Mouse (Mus musculus) small intestine, adult 2 months (tissue): ENCODE results near the gene Helz.

ENCODE experiments used
- CTCF ChIP-seq: fragments of 200-500 bp; IDR thresholded peaks from 2 replicates; pipeline ENCODE4 v1.5.1; 2012; ENCODE audit warnings: low read depth, mild to moderate bottlenecking, control low read depth, inconsistent platforms, low read length, moderate library complexity, mixed read lengths; ENCODE audit not compliant: insufficient replicate concordance, insufficient read length; ENCODE audit errors: extremely low read depth
- POLR2A ChIP-seq: fragments of 200-500 bp; IDR thresholded peaks from 2 replicates; pipeline ENCODE4 v1.6.1; 2012; ENCODE audit warnings: low read depth, mild to moderate bottlenecking, control low read depth, inconsistent platforms, low read length, moderate library complexity

GRCm38 (mm10) chr11:107651391-107651790 is 103.7 kb downstream of the Helz start:
- TF ChIP-seq CTCF (no peak), POLR2A (no peak)
